Mouse (Mus musculus): ENCODE results near the gene Sema5a.

DNA sequence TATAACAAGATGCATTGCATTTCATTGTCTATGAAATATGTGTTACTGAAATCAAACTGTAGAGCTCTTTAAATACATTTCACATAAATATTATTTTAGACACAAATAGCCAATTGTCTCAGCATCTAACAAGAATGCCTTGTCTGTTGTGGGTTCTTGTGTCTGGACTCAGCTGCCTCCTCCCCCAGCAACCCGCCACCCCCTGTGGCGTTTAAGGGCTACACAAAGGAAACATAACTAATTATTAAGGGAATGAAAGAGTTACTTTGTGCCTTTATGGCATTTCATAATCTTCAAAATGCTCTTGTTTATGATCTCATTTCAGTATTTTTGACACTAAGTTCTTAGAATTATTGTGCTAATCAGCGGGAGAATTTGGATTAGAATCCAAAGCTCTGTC, 298.6 kb downstream of the Sema5a start:
- no peak for TF ChIP-seq CTCF (IDR thresholded peaks at IDR 0.05; ENCODE audit: insufficient read depth, low read length)
- no peak for TF ChIP-seq POLR2A (IDR thresholded peaks at IDR 0.05; ENCODE audit: borderline replicate concordance, extremely low read depth, low read depth, low read length)
